Mouse (Mus musculus) CH12.LX (cell line): ENCODE results near the gene Ptma. TPM values are rescaled to one million over a fixed set of nuclear protein-coding genes. Genes with fewer than 3 reads are reported as not detected.

ENCODE experiments used
- DNase-seq: peaks from one replicate; pipeline ENCODE4 v3.0.0-alpha.2; 2013; ENCODE audit errors: extremely low read depth
- H3K27ac ChIP-seq: 2 replicates; pipeline ENCODE4 v1.5.1; 2012; ENCODE audit warnings: low read depth, mild to moderate bottlenecking, control low read depth, moderate library complexity; ENCODE audit not compliant: insufficient read depth
- H3K27me3 ChIP-seq: replicated peaks from 2 replicates; pipeline ENCODE3; 2012; ENCODE audit warnings: inconsistent platforms
- H3K36me3 ChIP-seq, 2 experiments: replicated peaks in 1 of 2; 2 replicates each; pipeline versions ENCODE3 to v1.6.1; 2012; ENCODE audit warnings: inconsistent platforms in 1 of 2, low read length in 1 of 2, mild to moderate bottlenecking in 1 of 2, mixed read lengths in 1 of 2, moderate library complexity in 1 of 2; ENCODE audit not compliant: control insufficient read depth in 1 of 2, insufficient read depth in 1 of 2
- H3K4me1 ChIP-seq, 2 experiments: 2 replicates each; pipeline ENCODE4 v1.6.1; 2012; ENCODE audit warnings: inconsistent platforms in 1 of 2, moderate library complexity in 1 of 2; ENCODE audit not compliant: insufficient read depth in 2 of 2, control insufficient read depth in 1 of 2
- H3K4me2 ChIP-seq: 2 replicates; pipeline ENCODE4 v1.6.1; 2012; ENCODE audit warnings: low read depth, mild to moderate bottlenecking, control low read depth; ENCODE audit not compliant: poor library complexity, insufficient read depth, severe bottlenecking
- H3K4me3 ChIP-seq, 3 experiments: fragments of 150-350 bp in 1 of 3; sonication (generic) in 1 of 3; replicated peaks in 1 of 3; 2 replicates each; pipeline versions ENCODE3 to v1.5.1; 2011 to 2012; ENCODE audit warnings: low read depth in 2 of 3, low read length in 2 of 3, mild to moderate bottlenecking in 2 of 3, moderate library complexity in 2 of 3, control low read depth in 1 of 3, improper control_type of control experiment in 1 of 3, inconsistent platforms in 1 of 3, mixed read lengths in 1 of 3; ENCODE audit not compliant: poor library complexity in 1 of 3
- H3K79me2 ChIP-seq: replicated peaks from 2 replicates; pipeline ENCODE4 v1.6.1; 2012; ENCODE audit warnings: mild to moderate bottlenecking, moderate library complexity; ENCODE audit not compliant: control insufficient read depth, poor library complexity, insufficient read depth, severe bottlenecking; ENCODE audit errors: extremely low read depth
- H3K9ac ChIP-seq: 2 replicates; pipeline ENCODE4 v1.6.1; 2012; ENCODE audit warnings: low read depth, mild to moderate bottlenecking, control low read depth, moderate library complexity; ENCODE audit not compliant: insufficient read depth
- H3K9me3 ChIP-seq: replicated peaks from 2 replicates; pipeline ENCODE3; 2012; ENCODE audit warnings: low read length, inconsistent platforms, mixed read lengths
- CHD1 ChIP-seq: IDR thresholded peaks from 2 replicates; pipeline ENCODE4 v1.6.1; 2012; ENCODE audit warnings: low read depth, low read length, improper control_type of control experiment, inconsistent platforms
- E2F4 ChIP-seq: IDR thresholded peaks from 2 replicates; pipeline ENCODE4 v1.6.1; 2011; ENCODE audit warnings: low read depth, low read length, improper control_type of control experiment; ENCODE audit not compliant: insufficient replicate concordance
- ELF1 ChIP-seq: IDR thresholded peaks from 2 replicates; pipeline ENCODE4 v1.6.1; 2014; ENCODE audit warnings: low read depth, mild to moderate bottlenecking, inconsistent platforms, low read length, improper control_type of control experiment
- EP300 ChIP-seq: IDR thresholded peaks from 2 replicates; pipeline ENCODE4 v1.6.1; 2011; ENCODE audit warnings: low read length, improper control_type of control experiment
- ETS1 ChIP-seq: conservative IDR thresholded peaks from 2 replicates; pipeline ENCODE4 v1.6.1; 2012; ENCODE audit warnings: low read depth, mild to moderate bottlenecking, inconsistent platforms, low read length, improper control_type of control experiment, moderate library complexity
- GABPA ChIP-seq: IDR thresholded peaks from 2 replicates; pipeline ENCODE4 v1.6.1; 2012; ENCODE audit warnings: low read depth, low read length, improper control_type of control experiment, inconsistent platforms; ENCODE audit not compliant: insufficient replicate concordance
- HCFC1 ChIP-seq: IDR thresholded peaks from 2 replicates; pipeline ENCODE4 v1.6.1; 2012; ENCODE audit warnings: low read depth, mild to moderate bottlenecking, inconsistent platforms, low read length, improper control_type of control experiment
- IRF4 ChIP-seq: IDR thresholded peaks from 2 replicates; pipeline ENCODE4 v1.6.1; 2014; ENCODE audit warnings: low read depth, mild to moderate bottlenecking, inconsistent platforms, low read length, improper control_type of control experiment
- JUN ChIP-seq: IDR thresholded peaks from 2 replicates; pipeline ENCODE4 v1.6.1; 2011; ENCODE audit warnings: low read depth, mild to moderate bottlenecking, low read length, improper control_type of control experiment, moderate library complexity; ENCODE audit not compliant: insufficient read depth
- JUND ChIP-seq: conservative IDR thresholded peaks from 2 replicates; pipeline ENCODE4 v1.6.1; 2011; ENCODE audit warnings: low read depth, low read length, improper control_type of control experiment
- KAT2A ChIP-seq: IDR thresholded peaks from 2 replicates; pipeline ENCODE4 v1.6.1; 2012; ENCODE audit warnings: low read length, improper control_type of control experiment, inconsistent platforms; ENCODE audit not compliant: insufficient replicate concordance
- MAFK ChIP-seq: IDR thresholded peaks from 2 replicates; pipeline ENCODE4 v1.6.1; 2011; ENCODE audit warnings: low read length, improper control_type of control experiment; ENCODE audit not compliant: insufficient replicate concordance
- MAX ChIP-seq: IDR thresholded peaks from 2 replicates; pipeline ENCODE4 v1.6.1; 2011; ENCODE audit warnings: low read length, improper control_type of control experiment
- MAZ ChIP-seq: IDR thresholded peaks from 2 replicates; pipeline ENCODE4 v1.6.1; 2012; ENCODE audit warnings: low read depth, mild to moderate bottlenecking, inconsistent platforms, low read length, improper control_type of control experiment, moderate library complexity
- MEF2A ChIP-seq: IDR thresholded peaks from 2 replicates; pipeline ENCODE4 v1.6.1; 2014; ENCODE audit warnings: low read depth, mild to moderate bottlenecking, inconsistent platforms, low read length, improper control_type of control experiment, borderline replicate concordance
- MXI1 ChIP-seq: IDR thresholded peaks from 2 replicates; pipeline ENCODE4 v1.6.1; 2011; ENCODE audit warnings: mild to moderate bottlenecking, low read depth, low read length, improper control_type of control experiment
- MYC ChIP-seq: IDR thresholded peaks from 2 replicates; pipeline ENCODE4 v1.6.1; 2011; ENCODE audit warnings: low read depth, mild to moderate bottlenecking, improper control_type of control experiment, low read length
- NELFE ChIP-seq: IDR thresholded peaks from 2 replicates; pipeline ENCODE4 v1.6.1; 2011; ENCODE audit warnings: low read depth, low read length, improper control_type of control experiment
- NRF1 ChIP-seq: IDR thresholded peaks from 2 replicates; pipeline ENCODE4 v1.6.1; 2014; ENCODE audit warnings: low read depth, mild to moderate bottlenecking, inconsistent platforms, low read length, improper control_type of control experiment, moderate library complexity
- PAX5 ChIP-seq: IDR thresholded peaks from 2 replicates; pipeline ENCODE4 v1.6.1; 2012; ENCODE audit warnings: low read length, inconsistent platforms, mixed read lengths
- POLR2AphosphoS2 ChIP-seq: IDR thresholded peaks from 2 replicates; pipeline ENCODE4 v1.6.1; 2011; ENCODE audit warnings: low read depth, low read length, improper control_type of control experiment
- RAD21 ChIP-seq: IDR thresholded peaks from 2 replicates; pipeline ENCODE4 v1.6.1; 2011; ENCODE audit warnings: low read depth, mild to moderate bottlenecking, low read length, improper control_type of control experiment, moderate library complexity
- RCOR1 ChIP-seq: conservative IDR thresholded peaks from 2 replicates; pipeline ENCODE4 v1.6.1; 2012; ENCODE audit warnings: low read depth, mild to moderate bottlenecking, inconsistent platforms, low read length, improper control_type of control experiment
- SIN3A ChIP-seq: IDR thresholded peaks from 2 replicates; pipeline ENCODE4 v1.6.1; 2012; ENCODE audit warnings: low read length, improper control_type of control experiment, inconsistent platforms
- SMC3 ChIP-seq: IDR thresholded peaks from 2 replicates; pipeline ENCODE4 v1.6.1; 2011; ENCODE audit warnings: low read depth, low read length, improper control_type of control experiment
- TBP ChIP-seq: conservative IDR thresholded peaks from 2 replicates; pipeline ENCODE4 v1.6.1; 2011; ENCODE audit warnings: low read depth, low read length, improper control_type of control experiment
- TCF12 ChIP-seq: IDR thresholded peaks from 2 replicates; pipeline ENCODE4 v1.6.1; 2014; ENCODE audit warnings: low read depth, mild to moderate bottlenecking, inconsistent platforms, low read length, improper control_type of control experiment
- UBTF ChIP-seq: IDR thresholded peaks from 2 replicates; pipeline ENCODE4 v1.6.1; 2012; ENCODE audit warnings: low read depth, mild to moderate bottlenecking, inconsistent platforms, low read length, improper control_type of control experiment, moderate library complexity
- ZC3H11A ChIP-seq: IDR thresholded peaks from 2 replicates; pipeline ENCODE4 v1.6.1; 2012; ENCODE audit warnings: low read depth, mild to moderate bottlenecking, inconsistent platforms, low read length, improper control_type of control experiment
- ZMIZ1 ChIP-seq: IDR thresholded peaks from 2 replicates; pipeline ENCODE4 v1.6.1; 2012; ENCODE audit warnings: low read depth, mild to moderate bottlenecking, inconsistent platforms, low read length, improper control_type of control experiment
- dilution Hi-C: fragments of 300-500 bp; cut with MboI; formaldehyde crosslinking; loops from 2 replicates; pipeline ENCODE4 v1.14.3; 2020; ENCODE audit warnings: low sequenced_read_pairs; ENCODE audit not compliant: extremely low pct_unique_long_range_greater_than_20kb, extremely low pct_ligation_motif_present
- in situ Hi-C: fragments of 300-500 bp; cut with MboI; formaldehyde crosslinking; loops from 3 replicates; pipeline ENCODE4 v1.14.3; 2019; ENCODE audit warnings: low sequenced_read_pairs, low pct_ligation_motif_present, low pct_unique_long_range_greater_than_20kb, mixed read lengths
- polyA plus RNA-seq: library from polyadenylated mRNA; unstranded; fragments of >175 nt; gene quantifications from 2 replicates; pipeline ENCODE4 v1.2.1, GENCODE M21; 2012; ENCODE audit warnings: low read depth; ENCODE audit not compliant: insufficient read length
- total RNA-seq, 2 experiments: library from RNA; depleted of rRNA; stranded (reverse); fragments of 300-350 nt in 1 of 2; fragments of >200 nt in 1 of 2; gene quantifications; 2 replicates each; pipeline ENCODE4 v1.2.3; 2012 to 2014

The Ptma gene
- total and polyA plus RNA-seq, 3 experiments: 2,835 to 5,324 (median 5,084) TPM

DNA sequence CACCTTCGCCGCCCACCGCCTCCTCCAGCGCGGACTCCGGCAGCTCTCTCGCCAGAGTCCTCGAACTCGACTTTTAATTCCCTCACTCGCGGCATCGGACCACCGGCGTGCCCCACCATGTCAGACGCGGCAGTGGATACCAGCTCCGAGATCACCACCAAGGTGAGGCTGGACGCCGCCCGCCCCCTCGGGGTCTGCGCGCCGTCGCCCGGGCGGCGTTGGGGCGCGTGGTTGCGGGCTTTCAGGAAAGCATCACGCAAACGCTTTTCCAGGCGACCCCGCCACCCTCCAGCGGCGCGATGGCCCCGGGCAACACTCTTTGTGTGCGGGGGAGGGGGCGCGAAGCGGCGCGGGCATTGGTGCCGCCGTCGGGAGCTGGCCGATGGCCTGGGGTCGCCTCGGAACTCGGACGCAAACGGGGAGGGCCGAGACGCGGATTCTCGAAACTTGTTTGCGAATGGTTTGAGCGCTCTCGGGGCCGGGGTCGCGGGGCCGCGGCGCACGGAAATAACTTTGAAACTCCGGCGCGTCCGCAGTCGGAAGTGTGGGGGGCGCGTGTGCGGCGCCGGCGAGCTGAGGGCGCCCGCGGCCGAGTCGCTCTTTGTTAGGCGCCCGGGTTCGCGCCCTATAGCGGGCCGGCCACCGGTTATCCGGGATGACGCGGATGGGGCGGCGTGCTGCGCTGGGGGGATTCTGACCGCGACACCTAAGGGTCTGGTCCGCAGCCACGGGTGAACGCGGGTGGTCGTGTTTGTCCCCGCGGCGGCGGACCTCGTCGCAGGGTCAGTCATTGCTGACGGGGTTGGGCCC is 468 bp downstream of the Ptma start (continued):
- TF ChIP-seq MEF2A (no peak), PAX5 (no peak), EP300 (no peak), HCFC1 (no peak), RCOR1 (no peak), RAD21 (no peak), GABPA (no peak), JUN (no peak), POLR2AphosphoS2 (peak; percentile 89; the same call in 1 of the 2 replicates), TCF12 (no peak; the same call in 1 of the 2 replicates)
- TF ChIP-seq, all 38 proteins: peak for 7

GRCm38 (mm10) chr1:86527599-86528486 is 1.3 kb downstream of the Ptma start:
- H3K27me3 ChIP-seq: no peaks in the 10 kb centered on the region
- H3K36me3 ChIP-seq: peaks cover 19 to 32% of the 10 kb centered on the region in 2 experiments
- in situ Hi-C loops: no loop called here
- H3K4me1 ChIP-seq: peaks cover 8 to 58% of the 10 kb centered on the region in 2 experiments
- peak overlapping the region; percentile 59 to 95 (median 91) for H3K4me3 ChIP-seq
- peak overlapping the region; percentile 95; the same call in 1 of the 2 replicates for H3K4me2 ChIP-seq
- H3K27ac ChIP-seq: peak overlapping the region; percentile 79
- H3K9me3 ChIP-seq: no peaks in the 10 kb centered on the region
- peaks cover 46% of the 10 kb centered on the region for H3K79me2 ChIP-seq
- peak; percentile 88 for DNase-seq
- H3K9ac ChIP-seq: peak overlapping the region; percentile 98
- dilution Hi-C loops: no loop called here
- TF ChIP-seq GABPA: no peak
- no peak for TF ChIP-seq MAFK
- peak; percentile 82; the same call in 1 of the 2 replicates for TF ChIP-seq MAZ
- TF ChIP-seq MXI1: peak; percentile 95; the same call in 1 of the 2 replicates
- TF ChIP-seq ETS1: peak; percentile 9; the same call in 1 of the 2 replicates
- peak; percentile 96 for TF ChIP-seq MYC
- TF ChIP-seq POLR2AphosphoS2: no peak; the same call in 1 of the 2 replicates
- no peak for TF ChIP-seq RCOR1
- TF ChIP-seq HCFC1: peak; percentile 56
- TF ChIP-seq KAT2A: peak; percentile 64; the same call in 1 of the 2 replicates
- no peak for TF ChIP-seq ZC3H11A
- no peak for TF ChIP-seq RAD21
- no peak for TF ChIP-seq PAX5
- 0 out of 2 replicates have a peak, but pooled peaks have one; percentile 14 for TF ChIP-seq TBP
- TF ChIP-seq JUND: no peak
- peak; percentile 92 for TF ChIP-seq NRF1
- peak; percentile 71; the same call in 1 of the 2 replicates for TF ChIP-seq UBTF
- TF ChIP-seq NELFE: no peak; the same call in 1 of the 2 replicates
- no peak; the same call in 1 of the 2 replicates for TF ChIP-seq CHD1
- TF ChIP-seq EP300: no peak
- peak; percentile 22 for TF ChIP-seq SMC3
- TF ChIP-seq ELF1: peak; percentile 81
- TF ChIP-seq ZMIZ1: peak; percentile 57; the same call in 1 of the 2 replicates
- peak; percentile 98 for TF ChIP-seq MAX
- TF ChIP-seq SIN3A: peak; percentile 86
- 0 out of 2 replicates have a peak, but pooled peaks have one; percentile 64 for TF ChIP-seq E2F4
- TF ChIP-seq IRF4: peak; percentile 44; the same call in 1 of the 2 replicates
